Mouse (Mus musculus) spleen, postnatal 0 days (tissue): ENCODE results near the gene Adk. TPM values are rescaled to one million over a fixed set of nuclear protein-coding genes. Genes with fewer than 3 reads are reported as not detected.

Source experiments
- polyA plus RNA-seq: library from polyadenylated mRNA; unstranded; fragments of >200 nt; fragmentation: Nextera tagmentation; extraction: Ambion mirVana; gene quantifications from 2 replicates; pipeline ENCODE4 v1.2.1, GENCODE M21; 2015

The Adk gene
- 193 and 198 TPM in 2 replicates for polyA plus RNA-seq

DNA sequence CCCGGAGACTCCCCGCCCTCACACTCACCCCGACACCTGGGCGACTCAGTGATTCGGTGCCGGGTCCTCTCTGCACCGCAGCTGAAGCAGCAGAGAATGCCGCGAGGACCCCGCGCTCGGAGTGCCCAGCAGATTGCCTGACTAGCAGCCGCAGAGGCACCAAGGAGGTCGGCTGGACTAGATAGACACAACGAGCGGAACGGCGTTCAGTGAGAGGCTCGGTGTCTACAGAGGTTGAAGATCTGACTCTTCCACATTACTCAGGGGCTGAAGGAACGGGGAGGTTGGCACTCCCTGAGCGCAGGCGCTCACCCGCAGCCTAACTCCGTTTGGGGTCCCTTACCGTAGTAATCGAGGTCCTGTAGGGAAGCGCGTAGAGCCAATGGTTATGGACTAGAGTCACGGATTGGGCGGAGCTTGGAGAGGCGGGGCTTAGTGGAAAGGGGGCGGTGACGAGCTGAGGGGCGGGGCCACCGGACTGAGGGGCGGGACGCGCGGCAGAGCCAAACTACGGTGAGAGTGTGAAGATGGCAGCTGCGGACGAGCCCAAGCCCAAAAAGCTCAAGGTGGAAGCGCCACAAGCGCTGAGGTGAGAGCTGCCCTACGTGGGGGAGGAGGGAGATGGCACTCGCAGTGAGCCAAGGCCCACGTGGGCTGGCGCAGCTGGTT, at the start of gene Adk, which contains the start of gene Ap3m1:
Adk (plus strand) TSS at position 463 of the 669 bp plus-strand sequence.
Ap3m1 (minus strand) TSS at position 397 of the 669 bp plus-strand sequence.

DNA sequence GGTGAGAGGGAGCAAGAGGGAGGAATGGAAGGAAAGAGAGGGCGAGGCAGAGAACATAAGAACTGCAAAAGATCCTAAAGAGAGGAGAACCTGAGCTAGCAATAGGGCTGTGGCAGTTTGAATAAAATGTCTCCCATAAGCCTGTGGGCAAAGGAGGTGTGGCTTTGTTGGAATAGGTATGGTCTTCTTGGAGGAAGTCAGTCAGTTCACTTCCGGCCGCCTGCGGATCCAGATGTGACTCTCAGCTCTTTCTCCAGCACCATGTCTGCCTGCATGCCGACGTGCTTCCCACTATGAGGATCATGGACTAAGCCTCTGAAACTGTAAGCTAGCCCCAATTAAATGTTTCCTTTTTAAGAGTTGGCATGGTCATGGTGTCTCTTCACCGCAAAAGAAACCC, 428.9 kb downstream of the Adk start, which contains the start of gene Kat6b:
Kat6b (plus strand) TSS at position 204 of the 400 bp plus-strand sequence.

Other genes with a start within 250 kb of the Adk start
- gene Plau, start 215.9 kb upstream of the Adk start, polyA plus RNA-seq = 1.1 and 1.7 TPM in 2 replicates
- gene Vcl, start 123.2 kb upstream of the Adk start, polyA plus RNA-seq = 20.6 and 22.3 TPM in 2 replicates
- gene Ap3m1, start 66 bp upstream of the Adk start, polyA plus RNA-seq = 24.0 and 24.4 TPM in 2 replicates